Mouse (Mus musculus) c-Kit-positive CD71-positive TER-119-positive erythroid progenitor cells, embryonic 14.5 days (primary cell): ENCODE data around the gene Akr1b8.
"Not testable (repeated sequence)": the region's sequence is repeated elsewhere in the genome, so short reads cannot be mapped to it uniquely, and the experiment has no call there.

Experiments
- DNase-seq: peaks from one replicate; pipeline ENCODE4 v3.0.0-alpha.2; 2013; ENCODE audit warnings: low spot score

The Akr1b8 gene

GRCm38 (mm10) chr6:34353658-34354353 is at the start of gene Akr1b8:
Gene Akr1b8 (plus strand): TSS chr6:34354119.
- DNase-seq = no peak

- no peak for DNase-seq
Measured at GRCm38 (mm10) chr6:34304675-34305241, 49.2 kb upstream of the Akr1b8 start.

DNA sequence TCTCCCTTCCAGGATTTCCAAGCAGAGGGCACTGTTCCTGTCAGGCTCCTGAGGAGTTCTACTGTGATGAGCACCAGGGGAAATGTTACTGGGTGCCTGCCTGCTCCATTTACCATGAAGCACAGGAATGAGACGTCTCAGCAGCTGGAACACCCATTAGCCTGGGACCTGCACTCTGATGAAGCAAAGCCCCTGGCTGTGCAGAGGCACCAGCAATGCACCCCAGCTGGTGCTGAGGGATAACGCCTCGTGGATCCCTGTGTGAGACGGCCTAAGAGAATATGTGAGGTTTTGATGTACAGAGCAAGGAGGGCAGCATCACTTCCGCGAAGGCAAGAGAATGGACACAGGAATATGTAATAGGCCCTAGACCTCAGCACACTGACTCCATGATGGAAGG is 47.1 kb upstream of the Akr1b8 start:
- DNase-seq = no peak

GRCm38 (mm10) chr6:34309526-34309925 is 44.4 kb upstream of the Akr1b8 start:
- no peak for DNase-seq

GRCm38 (mm10) chr6:34310023-34310595 is 43.8 kb upstream of the Akr1b8 start:
- DNase-seq = no peak

- no peak for DNase-seq
Measured at GRCm38 (mm10) chr6:34313386-34313785, 40.5 kb upstream of the Akr1b8 start.

- DNase-seq = no peak
Measured at GRCm38 (mm10) chr6:34313921-34314320, 40.0 kb upstream of the Akr1b8 start.

DNA sequence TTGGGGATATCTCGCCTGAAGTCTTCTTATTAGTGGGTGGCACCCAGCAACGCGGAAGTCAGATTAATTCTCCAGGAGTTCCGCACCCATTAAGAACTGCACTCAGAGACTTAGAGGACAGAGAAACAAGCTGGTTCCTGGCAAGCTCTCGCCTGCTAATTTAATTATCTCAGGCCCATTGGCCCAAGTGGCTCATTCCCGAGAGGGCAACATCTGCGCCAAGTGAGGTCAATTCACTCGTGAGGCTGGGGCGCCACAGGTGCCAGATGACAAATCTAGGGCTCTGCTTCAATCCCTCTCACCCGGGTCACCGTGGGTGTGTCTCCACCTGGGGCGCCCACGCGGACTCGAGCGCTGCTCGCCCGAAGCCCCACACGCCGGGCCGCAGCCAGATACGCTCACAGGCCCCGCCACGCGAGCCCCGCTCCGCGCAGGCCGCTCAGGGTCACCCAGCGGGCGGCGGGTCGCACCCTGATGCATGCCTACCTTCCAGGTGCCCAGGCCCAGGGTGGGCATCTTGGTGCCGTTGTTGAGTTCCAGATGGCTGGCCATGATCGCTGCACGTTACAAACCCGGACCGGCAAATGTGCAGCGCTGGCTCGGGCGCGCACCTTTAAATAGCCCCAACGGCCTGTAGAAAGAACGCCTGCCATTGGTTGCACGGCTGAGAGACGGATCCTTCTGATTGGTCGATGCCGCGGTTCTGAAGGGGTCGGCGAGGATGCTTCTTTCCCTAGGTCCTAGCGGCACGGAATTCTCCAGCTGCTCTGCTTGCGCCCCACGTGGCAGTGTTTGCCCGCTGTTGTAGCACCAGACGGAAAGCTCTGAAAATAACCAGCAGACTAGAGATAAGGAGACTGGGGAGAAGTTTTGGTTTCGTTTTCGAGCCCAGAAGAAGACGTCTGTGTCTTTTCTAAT is 36.8 kb upstream of the Akr1b8 start, which contains the start of gene Akr1b3:
Akr1b3 (minus strand) TSS at position 625 of the 918 bp plus-strand sequence.
- peak; percentile 82 for DNase-seq

DNA sequence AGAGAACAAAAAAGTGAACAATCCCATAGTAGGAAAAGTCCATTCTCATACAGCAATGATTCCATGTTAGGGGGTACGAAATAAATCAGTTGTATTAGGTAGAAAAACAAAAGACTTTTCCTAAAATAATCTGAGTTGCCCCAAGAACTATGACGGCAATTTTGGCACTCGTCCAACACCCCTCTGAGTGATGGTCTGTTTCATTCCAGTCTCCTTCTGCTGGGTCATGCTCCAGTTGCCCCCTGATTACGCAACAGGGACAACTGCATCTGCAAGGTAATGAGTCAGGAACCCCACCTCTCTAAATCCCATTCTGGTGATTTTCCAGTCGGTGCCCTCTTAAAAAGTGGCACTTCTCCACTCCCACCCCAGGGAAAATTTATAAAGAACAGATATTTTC is 35.7 kb upstream of the Akr1b8 start:
- peak; percentile 5 for DNase-seq

DNA sequence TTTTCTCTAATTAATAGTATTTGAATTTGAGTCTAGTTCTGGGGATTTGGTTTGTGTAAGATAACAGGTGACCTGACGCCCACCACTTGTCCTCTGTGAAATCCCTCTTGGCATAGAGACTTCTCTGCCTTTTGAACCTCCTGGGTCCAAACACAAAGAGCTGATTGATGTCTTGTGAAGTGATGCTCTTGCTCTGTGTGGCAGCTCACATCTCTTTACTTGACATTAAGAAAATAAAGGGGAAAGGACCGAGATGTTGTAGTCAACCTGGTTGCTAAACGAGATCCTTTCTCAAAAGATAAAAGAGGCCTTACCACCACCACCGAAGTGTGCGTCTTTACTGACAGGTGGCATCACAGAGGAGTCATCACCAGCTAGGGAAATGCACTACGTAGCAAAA is 35.3 kb upstream of the Akr1b8 start:
- no peak for DNase-seq

- DNase-seq = no peak
Measured at GRCm38 (mm10) chr6:34322121-34322520, 31.8 kb upstream of the Akr1b8 start.

- no peak for DNase-seq
Measured at GRCm38 (mm10) chr6:34331379-34331778, 22.5 kb upstream of the Akr1b8 start.

DNA sequence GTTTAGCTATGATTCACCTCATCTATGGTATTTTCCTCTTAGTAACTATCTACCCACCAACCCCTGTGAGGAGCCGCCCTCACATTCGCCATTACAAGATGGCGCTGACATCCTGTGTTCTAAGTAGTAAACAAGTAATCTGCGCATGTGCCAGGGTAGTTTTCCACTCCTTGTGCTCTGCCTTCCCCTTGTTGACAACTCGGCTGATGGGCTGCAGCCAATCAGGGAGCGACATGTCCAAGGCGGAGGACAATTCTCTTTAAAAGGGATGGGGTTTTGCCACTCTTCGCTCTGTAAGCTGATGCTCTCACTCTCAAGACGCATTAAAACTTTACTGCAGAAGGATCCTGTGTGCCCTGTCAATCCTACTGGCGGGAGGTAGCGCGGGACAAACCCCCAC is 22.1 kb upstream of the Akr1b8 start:
- not testable (repeated sequence) for DNase-seq

GRCm38 (mm10) chr6:34334673-34335072 is 19.2 kb upstream of the Akr1b8 start:
- no peak for DNase-seq

- DNase-seq = no peak
Measured at GRCm38 (mm10) chr6:34337799-34338198, 16.1 kb upstream of the Akr1b8 start.

GRCm38 (mm10) chr6:34341991-34342390 is 11.9 kb upstream of the Akr1b8 start:
- DNase-seq = no peak

GRCm38 (mm10) chr6:34342476-34342875 is 11.4 kb upstream of the Akr1b8 start:
- no peak for DNase-seq

- DNase-seq = no peak
Measured at GRCm38 (mm10) chr6:34343426-34343825, 10.5 kb upstream of the Akr1b8 start.

- no peak for DNase-seq
Measured at GRCm38 (mm10) chr6:34344135-34344850, 9.6 kb upstream of the Akr1b8 start.

- no peak for DNase-seq
Measured at GRCm38 (mm10) chr6:34344935-34345334, 9.0 kb upstream of the Akr1b8 start.

GRCm38 (mm10) chr6:34346096-34346898 is 7.6 kb upstream of the Akr1b8 start:
- DNase-seq = peak; percentile 34
